Mouse (Mus musculus) forebrain, embryonic 13.5 days (tissue): ENCODE measurements at regions not wholly inside any gene's neighbourhood (a gene's known extent, or its start where the extent isn't known, plus 50 kb on each side); places are given as distances from the start of the nearest gene placed in this dataset.

Source experiments
- ATAC-seq: fragments of 200-750 bp; cut with Nextera tagmentation; 2 replicates; pipeline ENCODE4 v1.8.0; 2017
- H3K27ac ChIP-seq: fragments of 300-500 bp; sonication (generic); 2 replicates; pipeline ENCODE4 v1.5.1; 2015; ENCODE audit warnings: inconsistent platforms, mild to moderate bottlenecking, moderate library complexity
- H3K27me3 ChIP-seq: fragments of 300-500 bp; sonication (generic); 2 replicates; pipeline ENCODE4 v1.6.1; 2015; ENCODE audit warnings: mild to moderate bottlenecking, inconsistent platforms
- H3K36me3 ChIP-seq: fragments of 300-500 bp; sonication (generic); 2 replicates; pipeline ENCODE4 v1.6.1; 2015; ENCODE audit warnings: mild to moderate bottlenecking, inconsistent platforms; ENCODE audit not compliant: poor library complexity, severe bottlenecking
- H3K4me1 ChIP-seq: fragments of 300-500 bp; sonication (generic); 2 replicates; pipeline ENCODE4 v1.6.1; 2015; ENCODE audit warnings: inconsistent platforms
- H3K4me2 ChIP-seq: fragments of 300-500 bp; sonication (generic); 2 replicates; pipeline ENCODE4 v1.6.1; 2015; ENCODE audit warnings: inconsistent platforms, mild to moderate bottlenecking, moderate library complexity
- H3K4me3 ChIP-seq: fragments of 300-500 bp; sonication (generic); 2 replicates; pipeline ENCODE4 v1.5.1; 2015; ENCODE audit warnings: mild to moderate bottlenecking, inconsistent platforms
- H3K9ac ChIP-seq: fragments of 300-500 bp; sonication (generic); 2 replicates; pipeline ENCODE4 v1.6.1; 2015; ENCODE audit warnings: mild to moderate bottlenecking, inconsistent platforms
- H3K9me3 ChIP-seq: fragments of 300-500 bp; sonication (generic); replicated peaks from 2 replicates; pipeline ENCODE4 v1.6.1; 2016; ENCODE audit warnings: inconsistent platforms
- WGBS: fragments of 180-500 bp; shearing (Covaris S2); methylation state at CpG from one replicate; pipeline ENCODE4 v1.1.7; 2015; 5-methylcytosine and 5-hydroxymethylcytosine counted together

GRCm38 (mm10) chr8:115626396-115627136 lies 81.0 kb downstream of the Maf start:
- WGBS, result 91% methylated on average over 7 of the region's 7 CpGs
- no peak overlapping the region for H3K4me3 ChIP-seq
- H3K4me2 ChIP-seq, result no peak overlapping the region
- no peak for ATAC-seq
- no peaks in the 10 kb centered on the region for H3K4me1 ChIP-seq
- no peak overlapping the region for H3K9ac ChIP-seq
- no peaks in the 10 kb centered on the region for H3K36me3 ChIP-seq
- no peaks in the 10 kb centered on the region for H3K27me3 ChIP-seq
- H3K27ac ChIP-seq, result no peak overlapping the region
- no peaks in the 10 kb centered on the region for H3K9me3 ChIP-seq

GRCm38 (mm10) chr8:115625072-115625471 lies 82.5 kb downstream of the Maf start:
- ATAC-seq, result no peak
- H3K4me2 ChIP-seq, result no peak overlapping the region
- no peaks in the 10 kb centered on the region for H3K9me3 ChIP-seq
- no peak overlapping the region for H3K4me3 ChIP-seq
- no peaks in the 10 kb centered on the region for H3K36me3 ChIP-seq
- H3K27me3 ChIP-seq, result no peaks in the 10 kb centered on the region
- H3K4me1 ChIP-seq, result no peaks in the 10 kb centered on the region
- 88% methylated on average over 1 of the region's 1 CpGs for WGBS
- no peak overlapping the region for H3K9ac ChIP-seq
- no peak overlapping the region for H3K27ac ChIP-seq

- no peaks in the 10 kb centered on the region for H3K27me3 ChIP-seq
- ATAC-seq, result no peak
- H3K4me3 ChIP-seq, result no peak overlapping the region
- WGBS, result 87% methylated on average over 13 of the region's 13 CpGs
- H3K9ac ChIP-seq, result no peak overlapping the region
- no peaks in the 10 kb centered on the region for H3K4me1 ChIP-seq
- no peaks in the 10 kb centered on the region for H3K36me3 ChIP-seq
- no peak overlapping the region for H3K27ac ChIP-seq
- H3K4me2 ChIP-seq, result no peak overlapping the region
- no peaks in the 10 kb centered on the region for H3K9me3 ChIP-seq
Observed at GRCm38 (mm10) chr8:115618049-115618760, 89.4 kb downstream of the Maf start.

GRCm38 (mm10) chr8:115616871-115617605 lies 90.6 kb downstream of the Maf start:
- no peak for ATAC-seq
- no peak overlapping the region for H3K27ac ChIP-seq
- no peak overlapping the region for H3K9ac ChIP-seq
- no peaks in the 10 kb centered on the region for H3K36me3 ChIP-seq
- H3K27me3 ChIP-seq, result no peaks in the 10 kb centered on the region
- 89% methylated on average over 9 of the region's 9 CpGs for WGBS
- no peaks in the 10 kb centered on the region for H3K4me1 ChIP-seq
- H3K4me2 ChIP-seq, result no peak overlapping the region
- no peaks in the 10 kb centered on the region for H3K9me3 ChIP-seq
- no peak overlapping the region for H3K4me3 ChIP-seq

DNA sequence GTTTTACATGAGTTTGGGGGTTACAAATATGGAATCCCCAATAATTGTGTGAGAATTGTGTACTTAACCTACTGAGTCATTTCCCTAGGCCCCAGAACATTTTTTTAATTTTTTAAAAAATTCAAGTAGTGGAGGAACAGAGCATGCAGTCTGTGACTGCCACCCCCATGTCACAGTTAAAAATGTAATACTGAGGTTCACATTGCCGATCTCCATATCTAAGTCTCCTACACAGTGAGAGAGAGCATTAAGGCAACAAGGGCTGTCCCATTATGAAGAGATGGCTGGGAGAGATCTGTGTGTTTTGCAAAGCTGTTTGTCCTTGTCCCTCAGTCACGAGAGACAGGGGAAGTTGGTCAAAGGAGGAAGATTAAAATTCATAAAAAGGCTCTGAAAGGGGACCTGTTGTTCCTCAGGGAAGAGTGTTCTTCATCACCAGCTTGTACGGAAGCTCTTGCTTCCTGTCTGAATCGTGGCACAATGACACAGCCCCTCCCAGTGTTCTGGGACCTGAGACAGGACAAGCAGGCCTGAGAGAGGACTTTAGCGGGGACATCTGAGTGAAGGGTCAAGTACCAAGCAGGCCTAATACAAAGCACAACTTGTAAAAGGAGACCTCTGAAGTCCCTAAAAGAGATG lies 93.5 kb downstream of the Maf start:
- 75% methylated on average over 5 of the region's 5 CpGs for WGBS
- no peak overlapping the region for H3K4me2 ChIP-seq
- ATAC-seq, result no peak
- H3K9me3 ChIP-seq, result no peaks in the 10 kb centered on the region
- no peaks in the 10 kb centered on the region for H3K27me3 ChIP-seq
- H3K4me1 ChIP-seq, result no peaks in the 10 kb centered on the region
- H3K36me3 ChIP-seq, result no peaks in the 10 kb centered on the region
- H3K9ac ChIP-seq, result no peak overlapping the region
- no peak overlapping the region for H3K4me3 ChIP-seq
- H3K27ac ChIP-seq, result no peak overlapping the region

GRCm38 (mm10) chr8:115612119-115612518 lies 95.5 kb downstream of the Maf start:
- no peak overlapping the region for H3K27ac ChIP-seq
- no peak overlapping the region for H3K9ac ChIP-seq
- no peaks in the 10 kb centered on the region for H3K4me1 ChIP-seq
- no peaks in the 10 kb centered on the region for H3K9me3 ChIP-seq
- H3K4me3 ChIP-seq, result no peak overlapping the region
- no peak for ATAC-seq
- no peaks in the 10 kb centered on the region for H3K36me3 ChIP-seq
- WGBS, result 76% methylated on average over 3 of the region's 3 CpGs
- H3K4me2 ChIP-seq, result no peak overlapping the region
- no peaks in the 10 kb centered on the region for H3K27me3 ChIP-seq

DNA sequence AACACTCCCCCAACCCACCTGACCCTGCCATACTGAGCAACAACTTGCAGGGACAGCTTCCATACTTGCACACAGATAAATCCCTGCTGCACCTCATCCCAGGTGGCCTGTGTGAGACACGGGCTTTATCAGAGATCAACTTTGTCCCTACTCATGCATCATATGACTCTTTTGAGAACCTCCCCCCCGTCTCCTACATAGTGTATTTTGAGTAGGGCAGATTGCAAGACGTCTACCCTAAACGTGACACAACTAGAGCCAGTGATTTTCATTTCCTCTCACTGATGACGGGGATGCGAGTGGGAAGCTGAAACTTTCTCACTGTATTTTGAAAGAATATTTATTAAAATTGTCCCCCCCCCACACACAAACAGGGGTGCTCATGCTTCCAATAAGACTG lies 107.8 kb downstream of the Maf start:
- no peaks in the 10 kb centered on the region for H3K4me1 ChIP-seq
- no peaks in the 10 kb centered on the region for H3K9me3 ChIP-seq
- H3K27ac ChIP-seq, result no peak overlapping the region
- no peaks in the 10 kb centered on the region for H3K27me3 ChIP-seq
- WGBS, result 87% methylated on average over 6 of the region's 6 CpGs
- H3K4me2 ChIP-seq, result no peak overlapping the region
- H3K9ac ChIP-seq, result no peak overlapping the region
- no peak for ATAC-seq
- no peak overlapping the region for H3K4me3 ChIP-seq
- no peaks in the 10 kb centered on the region for H3K36me3 ChIP-seq

- H3K27ac ChIP-seq, result no peak overlapping the region
- H3K4me1 ChIP-seq, result no peaks in the 10 kb centered on the region
- no peak overlapping the region for H3K9ac ChIP-seq
- no peak for ATAC-seq
- WGBS, result 50% methylated on average over 10 of the region's 10 CpGs
- no peak overlapping the region for H3K4me2 ChIP-seq
- H3K4me3 ChIP-seq, result no peak overlapping the region
- H3K27me3 ChIP-seq, result no peaks in the 10 kb centered on the region
- no peaks in the 10 kb centered on the region for H3K9me3 ChIP-seq
- H3K36me3 ChIP-seq, result no peaks in the 10 kb centered on the region
Observed at GRCm38 (mm10) chr8:115597226-115597953, 110.2 kb downstream of the Maf start.

- no peaks in the 10 kb centered on the region for H3K9me3 ChIP-seq
- no peaks in the 10 kb centered on the region for H3K4me1 ChIP-seq
- H3K9ac ChIP-seq, result no peak overlapping the region
- H3K27me3 ChIP-seq, result no peaks in the 10 kb centered on the region
- WGBS, result 94% methylated on average over 2 of the region's 2 CpGs
- H3K27ac ChIP-seq, result no peak overlapping the region
- H3K36me3 ChIP-seq, result no peaks in the 10 kb centered on the region
- ATAC-seq, result no peak
- no peak overlapping the region for H3K4me2 ChIP-seq
- no peak overlapping the region for H3K4me3 ChIP-seq
Observed at GRCm38 (mm10) chr8:115589721-115590120, 117.9 kb downstream of the Maf start.

DNA sequence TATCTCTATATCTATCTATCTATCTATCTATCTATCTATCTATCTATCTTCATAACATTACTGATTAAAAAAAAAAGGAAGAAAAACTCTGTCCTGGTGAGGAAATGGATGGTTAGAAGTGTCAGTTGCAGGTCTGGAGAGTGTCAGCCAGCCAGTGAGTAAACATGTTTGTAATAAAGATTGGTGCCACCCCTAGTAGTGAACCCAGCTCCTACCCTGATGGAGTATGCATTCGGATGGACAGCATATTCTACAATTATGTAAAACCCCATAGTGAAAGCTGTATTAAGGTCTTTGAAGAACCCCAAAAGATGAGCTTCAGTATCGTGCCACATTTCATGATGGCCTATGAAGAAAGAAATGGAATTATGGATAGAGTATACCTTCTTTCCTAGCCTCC lies 118.5 kb downstream of the Maf start:
- no peak overlapping the region for H3K4me3 ChIP-seq
- no peaks in the 10 kb centered on the region for H3K4me1 ChIP-seq
- ATAC-seq, result no peak
- no peaks in the 10 kb centered on the region for H3K9me3 ChIP-seq
- no peaks in the 10 kb centered on the region for H3K27me3 ChIP-seq
- no peak overlapping the region for H3K9ac ChIP-seq
- no peak overlapping the region for H3K27ac ChIP-seq
- no peaks in the 10 kb centered on the region for H3K36me3 ChIP-seq
- no peak overlapping the region for H3K4me2 ChIP-seq
- WGBS, result 98% methylated on average over 2 of the region's 2 CpGs

DNA sequence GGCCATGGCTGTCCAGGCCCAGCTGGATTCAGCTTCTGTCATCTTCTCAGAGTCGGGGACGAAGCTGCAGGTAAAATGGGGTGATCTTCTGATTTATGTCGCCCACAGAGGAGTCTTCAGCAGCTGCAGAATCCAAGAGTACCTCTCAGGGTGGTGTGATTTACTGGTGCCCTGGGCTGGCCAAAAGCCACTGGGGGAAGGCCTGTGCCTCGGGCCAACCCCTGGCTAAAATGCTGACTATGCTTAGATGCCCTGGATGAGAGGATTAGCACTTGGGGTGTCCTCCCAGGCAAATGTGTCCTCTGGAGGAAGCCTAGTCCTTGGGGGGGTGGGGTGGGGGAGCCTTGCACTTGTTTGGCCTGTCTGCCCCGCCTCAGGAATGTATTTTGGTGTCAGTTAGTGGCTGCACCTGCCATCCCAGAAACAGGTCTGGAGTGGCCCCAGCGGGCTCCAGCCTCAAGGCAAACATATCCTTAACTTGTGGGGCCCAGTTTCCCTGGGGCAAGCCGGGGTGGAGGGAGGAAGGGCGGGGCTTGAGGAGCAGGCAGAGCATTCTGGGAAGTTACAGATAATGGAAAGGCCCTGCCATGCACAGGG lies 123.2 kb downstream of the Maf start:
- ATAC-seq, result no peak
- WGBS, result 83% methylated on average over 8 of the region's 8 CpGs
- H3K4me1 ChIP-seq, result no peaks in the 10 kb centered on the region
- no peaks in the 10 kb centered on the region for H3K9me3 ChIP-seq
- H3K4me2 ChIP-seq, result no peak overlapping the region
- H3K27me3 ChIP-seq, result no peaks in the 10 kb centered on the region
- H3K27ac ChIP-seq, result no peak overlapping the region
- H3K9ac ChIP-seq, result no peak overlapping the region
- no peaks in the 10 kb centered on the region for H3K36me3 ChIP-seq
- no peak overlapping the region for H3K4me3 ChIP-seq
